Mouse (Mus musculus) megakaryocyte-erythroid progenitor cell, adult 5-6 weeks (primary cell): ENCODE results near the gene Dnah2. TPM values are rescaled to one million over a fixed set of nuclear protein-coding genes. Genes with fewer than 3 reads are reported as not detected.

ENCODE experiments used
- ATAC-seq: replicated peaks from 2 replicates; pipeline ENCODE4 v1.8.0; 2016; ENCODE audit warnings: mild to moderate bottlenecking, inconsistent platforms; ENCODE audit not compliant: severe bottlenecking, poor library complexity, low FRiP score, low TSS enrichment
- total RNA-seq, 2 experiments: library from RNA; stranded (forward) in 1 of 2; stranded (reverse) in 1 of 2; fragments of 200-1000, 215-1000 nt in 1 of 2; fragments of >200 nt in 1 of 2; fragmentation: Nextera tagmentation in 1 of 2; gene quantifications; 2 replicates each; pipeline ENCODE4 v1.2.3; 2014 to 2017

Dnah2 gene
- total RNA-seq (2014; fragmentation: Nextera tagmentation) (not detected in 2 replicates), total RNA-seq (2017) (not detected in 2 replicates)

- no peak for ATAC-seq
Observed at GRCm38 (mm10) chr11:69549060-69549656, at the start of gene Dnah2. Dnah2 (minus strand) TSS chr11:69549110.

DNA sequence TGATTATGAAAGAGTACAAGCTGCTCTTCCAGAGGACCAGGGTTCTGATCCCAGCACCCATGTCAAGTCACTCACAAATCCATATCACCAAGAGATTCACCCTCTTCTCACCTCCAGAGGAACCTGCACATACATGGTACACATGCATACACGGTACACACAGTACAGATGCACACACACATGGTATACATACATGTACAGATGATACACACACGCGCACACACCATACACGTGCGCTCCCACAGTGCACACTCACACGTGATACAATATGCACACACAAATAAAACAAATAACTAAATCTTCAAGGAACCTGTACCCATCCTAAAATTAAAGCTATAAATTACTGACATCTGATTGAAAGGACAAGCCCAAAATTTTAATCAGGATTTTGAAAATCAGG lies 45.9 kb upstream of the Dnah2 start:
- no peak for ATAC-seq

DNA sequence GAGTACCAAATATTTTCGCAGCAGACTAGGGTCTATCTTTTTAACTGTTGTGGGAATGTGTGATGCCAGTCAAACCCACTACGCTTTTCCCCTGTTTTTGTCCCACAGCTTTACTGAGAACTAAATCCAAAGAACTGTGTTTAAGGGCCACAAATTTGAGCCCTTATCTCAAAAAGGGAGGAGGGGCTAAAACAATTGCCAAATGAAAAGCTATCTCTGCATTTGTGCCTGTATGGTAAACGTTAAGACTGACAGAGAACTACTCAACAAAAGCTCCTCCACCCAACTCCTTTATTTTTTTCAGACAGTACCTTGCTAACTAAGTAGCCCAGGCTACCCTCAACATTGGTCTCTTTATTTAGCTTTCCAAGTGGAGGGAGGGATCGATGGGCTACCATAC lies 43.9 kb upstream of the Dnah2 start:
- peak; percentile 19; the same call in 1 of the 2 replicates for ATAC-seq

DNA sequence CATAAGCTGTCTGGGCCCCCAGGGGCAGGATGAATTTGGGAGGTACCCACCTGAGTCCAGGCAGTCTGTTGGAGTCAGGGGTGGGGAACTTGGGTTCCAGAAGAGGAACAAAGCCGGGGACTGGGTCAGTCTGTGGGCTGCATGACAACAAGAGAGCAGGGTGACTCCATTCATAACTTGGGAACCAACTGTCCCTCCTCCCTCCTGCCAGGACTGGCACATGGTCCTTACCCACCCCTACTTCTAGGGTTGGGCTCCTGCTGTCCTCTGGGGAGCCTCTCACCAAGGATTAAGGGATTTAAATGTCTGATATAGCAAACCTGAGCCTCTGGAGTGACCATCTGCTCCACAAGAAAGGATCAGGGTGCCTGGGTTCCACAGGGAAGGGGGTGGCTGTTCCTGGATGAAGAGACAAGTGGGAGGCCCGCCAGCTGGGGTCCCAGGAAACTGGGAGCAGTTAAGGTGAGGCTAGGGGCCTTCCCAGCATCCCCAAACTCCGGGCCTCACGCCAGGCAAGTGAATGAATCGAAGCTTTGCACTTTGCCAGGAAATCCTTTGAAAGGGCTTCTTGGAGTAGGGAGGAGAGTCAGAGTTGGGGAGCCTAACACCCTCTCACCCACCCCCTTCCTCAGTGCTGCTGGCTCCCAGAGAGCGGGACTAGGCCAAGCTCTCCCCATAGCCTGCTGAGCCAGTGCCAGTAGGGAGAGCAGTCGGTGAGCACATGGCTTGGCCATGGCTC lies 43.2 kb upstream of the Dnah2 start:
- ATAC-seq: no peak

DNA sequence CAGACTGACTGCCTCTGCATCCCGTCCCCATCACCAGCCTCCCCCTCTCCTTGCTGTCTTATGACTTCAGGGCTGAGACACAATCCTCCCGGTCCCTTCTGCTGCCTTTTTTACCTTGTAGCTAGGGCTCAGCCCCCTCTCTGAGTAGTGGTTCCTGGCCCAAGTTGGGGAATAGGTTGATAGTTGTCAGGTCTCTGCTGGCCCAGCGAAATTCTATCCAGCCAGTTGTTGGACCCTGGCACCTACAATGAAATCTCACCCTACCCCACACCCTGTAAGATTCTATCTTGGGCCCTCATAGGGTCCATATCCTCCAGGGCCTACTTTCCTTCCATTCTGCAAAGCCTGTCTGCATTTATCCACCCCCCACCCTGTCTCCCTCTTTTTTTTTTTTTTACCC lies 42.5 kb upstream of the Dnah2 start:
- no peak for ATAC-seq

DNA sequence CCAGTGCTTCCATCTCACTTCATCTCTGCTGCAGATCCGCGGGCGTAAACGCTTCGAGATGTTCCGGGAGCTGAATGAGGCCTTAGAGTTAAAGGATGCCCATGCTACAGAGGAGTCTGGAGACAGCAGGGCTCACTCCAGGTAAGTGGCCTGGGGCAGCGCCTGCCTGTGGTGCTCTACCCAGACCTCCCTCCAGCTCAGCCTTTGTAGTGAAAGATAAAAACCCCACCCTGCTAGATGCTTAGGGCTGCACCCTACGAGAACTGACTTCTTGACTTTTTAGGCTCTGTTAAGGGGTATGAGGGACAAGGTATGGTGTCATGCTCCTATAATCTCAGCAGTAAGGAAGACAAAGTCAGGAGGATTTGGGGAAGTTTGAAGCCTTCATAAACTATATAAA lies 41.7 kb upstream of the Dnah2 start:
- no peak for ATAC-seq

DNA sequence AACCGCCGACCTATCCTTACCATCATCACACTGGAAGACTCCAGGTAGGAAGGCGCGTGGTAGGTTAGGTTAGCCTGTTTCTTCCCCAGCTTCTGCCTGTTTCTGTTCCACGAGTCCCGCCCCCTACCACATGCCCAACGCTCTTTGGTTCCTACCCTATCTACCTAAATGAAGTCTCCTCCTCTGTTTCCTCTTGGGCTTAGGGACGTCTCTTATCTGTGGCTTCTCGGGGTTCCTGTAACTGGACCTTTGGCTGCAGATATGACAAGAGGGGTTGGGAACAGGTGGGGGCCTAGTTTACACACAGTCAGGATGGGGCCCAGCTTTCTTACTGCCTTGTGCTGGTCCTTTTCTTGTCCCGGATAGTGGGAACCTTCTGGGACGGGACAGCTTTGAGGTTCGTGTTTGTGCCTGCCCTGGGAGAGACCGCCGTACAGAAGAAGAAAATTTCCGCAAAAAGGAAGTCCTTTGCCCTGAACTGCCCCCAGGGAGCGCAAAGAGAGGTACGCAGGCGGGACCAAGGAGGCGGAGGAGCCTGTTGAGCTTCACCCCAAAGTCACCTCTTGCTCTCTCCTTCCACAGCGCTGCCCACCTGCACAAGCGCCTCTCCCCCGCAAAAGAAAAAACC lies 40.4 kb upstream of the Dnah2 start:
- peak; percentile 53 for ATAC-seq

DNA sequence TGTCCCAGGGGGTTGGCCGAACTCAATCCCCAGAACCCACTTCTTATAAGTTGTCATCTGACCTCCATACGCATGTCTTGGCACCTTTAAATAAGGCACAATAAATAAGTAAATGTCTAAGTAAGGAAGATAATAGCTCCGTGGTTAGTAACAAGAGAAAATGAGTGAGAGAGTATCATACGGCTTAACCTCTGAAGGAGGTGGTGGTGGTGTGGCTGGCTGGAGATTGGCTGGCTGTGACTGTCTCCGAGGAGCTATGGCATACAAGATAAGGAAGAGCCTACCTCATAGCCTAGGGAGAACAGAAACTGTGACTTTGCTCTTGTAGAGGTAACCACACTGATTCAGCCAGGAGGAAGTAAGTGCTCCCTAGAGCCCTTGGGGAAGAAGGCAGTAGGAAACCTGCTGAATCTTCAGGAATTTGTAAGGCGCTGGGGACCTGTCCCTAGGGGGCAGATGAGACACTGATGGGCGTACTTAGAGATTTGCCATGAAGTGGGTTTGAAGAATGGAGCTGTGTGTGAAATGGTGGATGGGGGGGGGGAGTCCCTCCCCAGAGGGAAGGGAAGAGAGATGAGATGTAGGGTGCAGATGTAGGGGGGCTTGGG lies 36.9 kb upstream of the Dnah2 start:
- ATAC-seq: peak; percentile 80

DNA sequence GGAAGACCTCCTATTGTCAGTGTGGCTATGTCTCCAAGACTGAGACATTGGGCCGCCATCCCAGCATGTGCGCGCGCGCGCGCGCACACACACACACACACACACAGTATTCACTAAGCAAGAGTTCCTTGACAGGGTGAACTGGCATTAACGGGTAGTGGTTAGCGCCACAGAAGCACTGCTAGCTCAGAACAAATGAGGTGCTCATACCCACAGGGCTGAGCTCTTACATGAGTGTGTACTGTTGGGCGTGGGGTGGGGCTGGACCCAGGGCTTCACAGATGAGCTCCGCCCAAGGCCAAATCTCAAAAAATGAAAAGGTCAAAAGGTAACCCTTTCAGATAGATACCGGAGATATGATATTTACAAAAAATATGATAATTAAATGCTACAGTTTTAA lies 36.0 kb upstream of the Dnah2 start:
- no peak for ATAC-seq

DNA sequence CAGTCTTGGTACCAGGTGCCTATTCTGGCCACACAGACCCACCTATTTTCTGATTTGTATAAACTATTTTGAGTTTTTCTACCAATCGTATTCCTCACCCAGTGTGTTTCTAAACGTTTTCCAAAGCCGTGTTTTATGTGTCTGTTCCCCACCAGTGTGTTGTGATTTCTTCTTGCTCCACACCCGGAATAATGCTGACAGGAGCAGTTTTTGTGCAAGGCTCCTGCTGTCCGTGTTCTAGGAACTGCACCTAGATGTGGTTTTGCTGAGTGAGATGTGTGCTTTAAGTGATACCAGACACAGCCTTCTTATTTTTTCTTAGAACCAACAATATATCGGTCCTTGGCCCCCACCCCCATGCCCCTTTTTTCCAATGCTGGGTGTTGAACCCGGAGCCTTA lies 35.1 kb upstream of the Dnah2 start:
- ATAC-seq: no peak

DNA sequence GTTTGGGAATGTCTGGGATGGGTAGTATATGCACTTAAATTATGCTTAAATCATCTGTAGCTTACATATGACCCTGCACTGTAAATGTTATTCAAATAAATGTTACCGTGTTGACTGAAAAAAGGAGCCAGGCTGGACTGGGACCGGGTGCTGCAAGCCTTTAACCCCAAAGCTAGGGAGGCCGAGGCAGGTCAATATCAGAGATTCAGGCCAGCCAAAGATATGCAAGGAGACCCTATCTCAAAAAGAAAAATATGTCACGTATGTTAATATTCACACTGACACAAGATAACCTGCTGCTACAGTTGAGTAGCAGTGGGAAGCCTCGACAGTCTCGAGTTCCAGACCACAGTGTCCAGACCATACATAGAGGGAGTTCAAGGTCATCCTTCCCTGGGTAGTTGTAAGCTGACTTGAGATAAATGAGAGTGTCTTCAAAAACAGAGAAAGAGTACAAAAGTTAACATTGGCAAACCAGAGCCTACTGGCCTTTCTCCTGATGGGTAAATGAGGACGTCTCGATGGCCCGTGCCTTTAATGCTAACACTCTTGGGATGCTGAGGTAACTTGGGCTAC lies 33.4 kb upstream of the Dnah2 start:
- ATAC-seq: no peak

DNA sequence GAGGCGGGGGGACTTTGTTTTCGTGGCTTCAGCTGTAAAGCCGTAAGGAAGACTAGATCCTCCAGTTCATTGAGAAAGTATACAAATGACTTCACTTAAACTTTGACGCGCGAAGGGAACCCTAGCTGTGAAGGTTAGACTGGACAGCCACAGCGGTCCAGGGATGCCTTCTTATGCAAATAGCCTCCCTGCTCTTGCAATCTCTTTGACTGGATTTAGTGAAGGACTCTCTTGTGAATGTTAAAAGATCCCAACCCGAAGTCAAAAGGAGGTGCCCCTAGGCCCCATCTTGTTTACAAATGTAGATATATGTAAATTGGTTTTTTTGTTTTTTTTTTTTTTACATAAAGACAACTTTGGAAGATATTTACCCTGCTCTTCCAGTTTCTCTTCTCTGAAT lies 32.9 kb upstream of the Dnah2 start:
- ATAC-seq: no peak

- peak; percentile 60 for ATAC-seq
Observed at GRCm38 (mm10) chr11:69581147-69581688, 32.3 kb upstream of the Dnah2 start.

- ATAC-seq: no peak
Observed at GRCm38 (mm10) chr11:69580572-69581146, 31.7 kb upstream of the Dnah2 start.

- peak; percentile 45 for ATAC-seq
Observed at GRCm38 (mm10) chr11:69580091-69580514, 31.2 kb upstream of the Dnah2 start, which contains the start of the genes Wrap53 and Trp53. Wrap53 (minus strand) TSS chr11:69580255. Trp53 (plus strand) TSS chr11:69580359.

GRCm38 (mm10) chr11:69579128-69580017 lies 30.5 kb upstream of the Dnah2 start:
- peak; percentile 68 for ATAC-seq

DNA sequence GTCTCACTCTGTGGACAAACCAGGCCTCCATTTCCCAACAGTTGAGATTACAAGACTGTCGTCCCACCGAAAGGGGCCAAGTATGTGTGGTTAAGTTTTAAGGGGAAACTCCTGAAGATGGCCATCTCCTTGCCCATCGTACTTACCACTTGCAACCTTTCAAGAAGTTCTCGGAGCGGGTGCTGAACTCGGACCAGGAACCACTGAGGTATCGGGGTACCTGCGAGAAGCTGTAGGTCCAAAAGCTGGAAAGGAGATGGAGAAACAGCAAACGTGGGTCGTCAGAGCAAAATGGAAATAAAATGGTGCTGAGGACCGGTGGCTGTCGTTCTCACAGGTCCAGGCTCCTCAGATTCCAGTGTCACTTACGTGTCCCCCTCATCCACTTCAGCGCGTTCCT lies 29.4 kb upstream of the Dnah2 start:
- no peak for ATAC-seq

- ATAC-seq: no peak
Observed at GRCm38 (mm10) chr11:69576307-69576706, 27.4 kb upstream of the Dnah2 start.
